Mouse (Mus musculus): ENCODE measurements around the gene Foxi1. TPM values are rescaled to one million over a fixed set of nuclear protein-coding genes. Genes with fewer than 3 reads are reported as not detected.

Foxi1 gene
- polyA plus RNA-seq, 1 experiment from 2014 or later = 0.92 TPM

Other genes with a start within 250 kb of the Foxi1 start
- gene Kcnmb1, start 245.1 kb downstream of the Foxi1 start, polyA plus RNA-seq (2016; fragmentation: Nextera tagmentation; extraction: Ambion mirVana) = 0.55 and 0.66 TPM in 2 replicates
- gene Kcnip1, start 214.9 kb downstream of the Foxi1 start, polyA plus RNA-seq (2016; fragmentation: Nextera tagmentation; extraction: Ambion mirVana) = 31.4 and 32.1 TPM in 2 replicates
- gene Lcp2, start 161.2 kb downstream of the Foxi1 start, polyA plus RNA-seq (2016; fragmentation: Nextera tagmentation; extraction: Ambion mirVana) = 1.8 TPM in 2 replicates
- 4.0 and 9.8 TPM in 2 replicates for gene 4930469K13Rik, start 109.5 kb downstream of the Foxi1 start, polyA plus RNA-seq (2016; fragmentation: Nextera tagmentation; extraction: Ambion mirVana)
- gene Fam196b, start 106.7 kb upstream of the Foxi1 start, polyA plus RNA-seq (2016; fragmentation: Nextera tagmentation; extraction: Ambion mirVana) = 2.7 TPM in 2 replicates